Mouse (Mus musculus) monocyte, adult 2 months (primary cell): ENCODE measurements at regions not wholly inside any gene's neighbourhood (a gene's known extent, or its start where the extent isn't known, plus 50 kb on each side); places are given as distances from the start of the nearest gene placed in this dataset.

Source experiments
- DNase-seq, 2 experiments: peaks; one replicate each; pipeline ENCODE4 v3.0.0; 2022; ENCODE audit warnings: low spot score in 2 of 2, low read depth in 1 of 2

DNA sequence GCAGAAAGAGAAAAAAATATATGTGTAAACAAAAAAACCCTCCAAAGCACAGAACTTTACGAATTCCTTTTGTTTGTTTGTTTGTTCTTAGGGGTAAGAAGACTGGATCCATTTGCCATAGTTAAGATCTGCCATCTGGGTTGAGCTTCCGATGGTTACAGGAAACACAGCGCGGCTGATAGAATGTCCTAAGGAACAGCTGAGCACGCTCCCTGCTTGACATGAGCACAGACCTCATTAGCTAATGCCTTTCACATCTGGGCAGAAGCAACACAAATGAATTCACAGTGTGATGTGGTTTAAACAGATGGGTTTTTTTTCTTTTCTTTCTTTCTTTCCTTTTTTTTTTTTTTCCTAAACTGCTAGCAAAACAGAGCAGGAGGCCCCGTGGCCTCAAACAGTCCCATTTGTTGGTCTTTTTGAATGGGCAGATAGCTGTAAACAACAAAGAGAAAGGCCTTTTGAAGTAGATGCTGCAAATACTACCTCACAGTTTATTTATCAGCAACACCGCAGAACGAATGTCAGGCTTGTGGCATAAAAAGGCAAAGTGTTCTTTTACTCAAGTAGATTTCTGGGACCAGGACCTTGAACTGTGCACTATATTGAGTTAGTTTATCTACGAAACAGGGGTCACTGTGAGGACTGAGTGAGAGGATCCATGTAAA lies 61.0 kb upstream of the Raph1 start:
- no peak for DNase-seq

DNA sequence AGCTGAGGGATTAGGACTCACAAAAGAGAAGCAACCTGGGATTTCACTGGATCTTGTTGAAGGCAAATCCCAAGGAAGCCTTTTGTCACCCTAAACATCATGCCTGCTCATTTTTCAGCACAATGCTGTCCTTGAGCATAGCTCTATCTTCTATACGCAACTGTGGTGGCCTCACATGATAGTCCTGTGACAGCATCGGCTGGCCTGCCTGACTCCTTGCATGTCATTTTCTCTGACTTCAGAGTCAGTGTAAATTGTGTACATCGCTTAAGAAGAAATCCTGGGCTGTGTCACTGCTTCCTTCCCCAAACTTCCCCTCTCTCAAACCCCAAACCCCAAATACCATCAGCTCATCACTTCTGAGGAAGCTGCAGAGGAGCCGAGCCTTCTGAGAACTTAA lies 60.5 kb upstream of the Raph1 start:
- DNase-seq: peak; percentile 41 to 56

DNA sequence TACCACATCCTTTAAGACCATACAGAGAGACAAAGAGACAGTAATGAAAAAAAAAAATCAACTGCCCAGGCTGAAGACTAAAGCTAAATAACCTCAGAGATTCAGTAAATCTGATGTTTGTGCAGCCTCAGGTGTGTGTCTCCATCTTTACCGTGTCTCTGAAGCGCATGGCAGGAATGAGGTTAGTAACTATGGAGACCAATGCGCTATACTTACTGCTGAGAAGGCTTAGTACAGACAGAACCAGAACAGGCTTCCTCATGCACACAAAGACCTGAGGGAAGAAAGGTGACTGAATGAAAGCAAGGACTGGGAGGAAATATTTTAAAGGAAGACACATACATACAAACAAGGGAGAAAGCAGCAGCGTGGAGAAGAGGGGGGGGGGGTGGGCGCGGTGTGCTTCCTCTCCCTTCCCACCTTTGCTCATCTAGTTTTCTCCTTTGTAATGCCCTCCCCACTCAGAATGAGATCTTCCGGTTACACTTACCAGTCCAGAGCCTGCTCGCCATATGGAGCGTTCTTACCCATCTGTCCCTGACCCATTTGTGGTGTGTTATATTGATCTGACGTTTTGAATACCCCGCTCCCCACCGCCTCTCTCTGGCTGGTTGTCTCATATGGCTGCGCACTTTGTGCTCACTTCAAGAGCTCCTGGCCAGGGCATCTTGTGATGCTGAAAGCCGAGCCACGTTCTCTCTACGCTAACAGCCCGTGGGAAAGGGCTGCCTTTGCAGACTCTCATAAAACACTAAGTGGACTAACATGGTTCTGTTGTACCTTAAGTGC lies 59.0 kb upstream of the Raph1 start:
- DNase-seq: no peak

DNA sequence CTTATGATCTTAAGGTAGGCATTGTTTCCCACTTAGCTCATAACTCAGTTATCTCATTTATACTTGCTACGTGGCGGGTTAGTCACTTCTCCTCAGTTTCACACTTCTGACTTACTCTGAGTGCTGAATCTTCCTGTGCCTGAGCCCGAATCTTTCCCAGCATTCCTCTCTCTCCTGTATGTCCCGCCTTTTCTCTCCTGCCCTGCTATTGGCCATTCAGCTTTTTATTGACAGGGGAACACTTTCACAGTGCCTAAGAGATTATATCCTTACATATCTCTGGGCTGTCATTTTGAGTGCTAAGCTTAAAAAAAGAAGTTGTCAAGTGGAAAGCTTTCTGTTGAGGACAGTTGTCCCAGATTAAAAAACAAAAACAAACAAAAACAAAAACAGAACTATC lies 57.3 kb upstream of the Raph1 start:
- DNase-seq: no peak

DNA sequence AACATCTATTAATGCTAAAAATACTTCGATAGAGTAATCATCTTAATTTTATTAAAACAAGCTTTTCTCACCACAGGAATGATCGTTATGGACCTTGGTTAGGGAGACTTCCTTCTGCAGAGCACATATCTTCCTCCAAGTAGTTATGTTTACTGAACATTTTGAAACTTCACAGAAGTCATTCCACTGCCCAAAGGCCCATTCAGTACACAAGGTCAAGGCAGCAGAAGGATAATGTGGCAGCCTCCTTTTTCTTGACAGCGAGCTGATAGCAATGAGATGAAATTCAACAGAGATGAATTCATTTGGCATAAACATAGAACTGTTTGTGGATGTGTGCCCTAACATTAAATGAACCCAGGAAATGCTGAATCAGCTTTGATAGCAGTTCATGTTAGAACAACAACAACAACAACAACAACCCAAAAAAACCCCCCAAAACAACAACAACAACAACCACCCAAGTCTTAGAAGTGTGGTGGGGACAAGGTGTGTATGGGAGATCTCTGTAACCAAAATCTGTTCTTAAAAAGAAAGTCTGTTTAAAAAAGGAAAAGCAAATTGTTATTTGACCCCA lies 56.6 kb upstream of the Raph1 start:
- no peak for DNase-seq

DNA sequence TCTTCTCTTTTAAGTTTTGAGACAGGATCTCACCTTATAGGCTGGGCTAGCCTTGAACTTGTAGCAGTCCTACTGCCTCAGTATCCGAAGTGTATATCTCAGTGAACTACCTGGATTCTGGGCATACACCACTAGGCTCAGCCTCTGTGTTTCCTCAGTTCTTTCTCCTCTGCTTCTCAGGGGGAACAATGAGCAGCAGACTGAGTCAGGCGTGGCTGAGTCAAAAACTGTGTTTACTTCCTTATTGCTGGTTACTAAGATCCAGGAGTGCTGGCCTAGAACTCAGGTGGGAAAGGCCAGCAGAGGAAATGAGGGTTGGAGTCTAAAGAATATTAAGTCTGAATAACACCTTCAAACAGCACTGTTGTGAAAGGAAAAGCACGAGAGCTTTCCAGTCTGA lies 54.9 kb upstream of the Raph1 start:
- peak in 1 of 2 experiments; percentile 2 for DNase-seq

DNA sequence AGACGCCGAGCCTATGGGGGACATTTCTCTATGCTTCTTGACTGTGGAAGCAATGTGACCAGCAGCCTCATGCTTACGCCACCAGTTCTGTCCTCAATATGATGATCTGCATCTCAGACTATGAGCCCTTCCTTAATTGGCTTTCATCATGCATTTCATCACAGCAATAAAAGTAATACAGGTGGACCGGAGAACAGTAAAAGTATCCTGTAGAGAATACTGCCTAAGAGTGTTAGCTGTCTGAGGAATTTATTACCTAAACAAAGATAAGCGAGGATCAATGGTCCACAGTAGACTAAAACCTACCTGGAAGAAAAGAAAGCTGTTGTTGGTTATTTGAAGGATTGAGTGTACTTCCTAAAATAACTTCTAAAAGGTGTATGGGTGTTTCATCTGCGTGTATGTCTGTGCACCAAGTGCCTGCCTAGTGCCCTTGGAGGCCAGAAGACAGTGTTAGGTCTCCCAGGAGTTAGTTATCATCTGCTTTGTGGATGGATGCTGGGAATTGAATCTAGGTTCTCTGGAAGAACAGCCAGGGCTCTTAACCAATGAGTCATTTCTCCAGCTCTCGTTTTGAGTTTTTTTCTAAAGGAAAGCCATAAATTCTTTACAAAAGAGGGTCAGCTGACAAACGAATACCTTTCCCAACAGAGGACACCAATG lies 54.3 kb upstream of the Raph1 start:
- DNase-seq: no peak

DNA sequence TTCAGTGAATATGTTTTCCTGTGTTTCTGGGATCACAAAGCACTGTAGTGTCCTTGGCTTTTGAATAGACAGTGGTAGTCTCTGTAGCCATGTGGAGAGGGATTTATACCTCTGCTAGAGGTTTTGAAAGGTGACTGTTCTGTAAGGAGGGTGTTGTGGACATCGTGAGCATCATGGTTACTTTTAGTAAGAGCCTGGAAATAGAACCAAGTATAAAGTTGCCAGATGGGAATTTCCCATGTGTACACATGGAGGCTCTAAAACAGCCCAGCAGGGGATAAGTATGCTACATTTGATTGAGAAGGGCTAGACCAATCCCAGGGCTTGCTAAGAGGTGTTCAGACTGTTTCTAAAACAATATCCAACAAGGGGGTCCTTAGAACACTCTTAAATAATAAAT lies 51.5 kb upstream of the Raph1 start:
- no peak for DNase-seq

DNA sequence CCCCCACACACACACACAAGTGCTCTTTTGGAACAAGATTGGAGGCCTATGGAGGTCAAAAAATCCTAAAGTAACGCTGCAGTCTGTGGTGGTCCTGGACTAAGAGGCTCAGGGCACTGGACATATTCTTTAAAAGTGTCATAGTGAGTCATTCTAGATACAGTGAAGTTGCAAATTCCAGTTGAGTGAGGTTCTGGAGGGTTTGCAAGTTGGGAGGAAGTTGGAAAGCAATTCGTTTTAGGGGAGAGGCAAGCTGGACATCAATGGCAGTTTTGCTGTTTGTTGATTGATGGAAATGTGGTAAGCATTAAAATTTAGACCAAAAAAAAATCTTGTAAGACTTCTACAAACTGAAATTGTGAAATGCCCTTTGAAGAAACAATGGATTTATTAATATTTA lies 50.0 kb upstream of the Raph1 start:
- DNase-seq: no peak
